Mouse (Mus musculus) embryo, embryonic 11.5 days (tissue): ENCODE results near the gene Clk2.
A peak's percentile ranks its signal among the peaks of the same experiment; 100 is the strongest.
"Not testable (repeated sequence)": the region's sequence is repeated elsewhere in the genome, so short reads cannot be mapped to it uniquely, and the experiment has no call there.

Experiments
- DNase-seq: peaks from one replicate; pipeline ENCODE4 v3.0.0-alpha.2; 2012; ENCODE audit warnings: low read depth, low spot score

Gene Clk2

DNA sequence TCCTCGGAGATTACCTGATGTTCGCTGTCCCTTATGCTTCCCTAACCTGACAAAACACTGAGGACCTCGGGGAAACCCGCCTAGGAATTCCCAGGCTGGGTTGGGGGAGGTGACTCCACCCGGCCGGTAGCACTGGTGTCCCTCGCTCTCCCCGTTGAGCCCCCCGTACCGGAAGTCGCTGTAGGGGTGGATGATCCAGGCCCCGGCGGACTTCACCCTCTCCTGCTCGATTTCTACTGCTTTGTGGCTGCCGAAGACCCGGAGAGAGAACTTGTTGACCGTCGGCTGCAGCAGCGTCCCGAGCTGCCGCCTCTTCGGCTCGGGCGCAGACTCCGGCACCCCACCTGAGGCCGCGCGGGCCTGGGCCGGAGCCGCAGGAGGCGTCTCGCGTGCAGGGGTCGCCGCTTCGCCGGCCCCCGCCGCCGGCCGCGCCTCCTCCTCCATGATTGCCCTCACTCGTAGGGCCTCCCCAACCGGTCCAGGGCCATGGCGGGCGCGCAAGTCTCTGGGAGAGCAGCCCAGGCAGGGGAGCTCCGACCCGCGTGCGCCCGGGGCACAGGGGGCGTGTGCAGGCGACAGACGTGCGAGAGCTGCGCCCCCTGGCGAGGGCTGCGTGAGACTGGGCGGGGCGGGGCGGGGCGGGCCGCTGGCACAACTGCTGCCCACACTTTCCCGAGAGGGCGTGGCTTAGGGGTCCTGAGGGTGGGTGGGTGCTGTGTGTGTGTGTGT lies 4.8 kb upstream of the Clk2 start, which contains the start of gene Hcn3:
TSS of gene Hcn3 (minus strand) at position 581 of the 729 bp plus-strand sequence.
- peak; percentile 68 for DNase-seq

DNA sequence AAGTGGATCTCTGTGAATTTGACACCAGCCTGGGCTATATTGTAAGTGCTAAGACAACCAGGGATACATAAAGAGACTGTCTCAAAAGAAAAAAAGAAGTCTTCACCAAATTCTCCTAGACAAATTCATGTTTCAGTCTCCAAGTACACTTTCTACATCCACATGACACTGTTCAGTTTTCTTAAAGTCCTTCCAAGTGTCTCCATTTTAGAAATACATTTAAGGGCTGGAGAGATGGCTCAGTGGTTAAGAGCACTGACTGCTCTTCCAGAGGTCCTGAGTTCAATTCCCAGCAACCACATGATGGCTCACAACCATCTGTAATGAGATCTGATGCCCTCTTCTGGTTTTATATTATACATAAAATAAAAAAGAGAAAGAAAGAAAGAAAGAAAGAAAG lies 3.4 kb upstream of the Clk2 start:
- not testable (repeated sequence) for DNase-seq

DNA sequence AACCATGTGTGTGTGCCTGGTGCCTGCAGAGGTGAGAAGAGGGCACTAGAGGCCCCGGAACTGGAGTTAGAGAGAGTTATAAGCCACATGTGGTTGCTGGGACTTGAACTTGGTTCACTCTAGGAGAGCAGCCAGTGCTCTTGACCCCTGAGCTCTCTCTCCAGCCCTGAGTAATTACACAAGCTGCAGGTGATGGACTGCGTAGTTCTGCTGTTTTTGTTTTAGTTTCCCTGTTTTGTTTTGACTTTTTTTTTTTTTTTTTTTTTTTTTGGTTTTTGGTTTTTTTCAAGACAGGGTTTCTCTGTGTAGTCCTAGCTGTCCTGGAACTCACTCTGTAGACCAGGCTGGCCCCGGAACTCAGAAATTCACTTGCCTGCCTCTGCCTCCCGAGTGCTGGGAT lies 2.8 kb upstream of the Clk2 start:
- DNase-seq: no peak

DNA sequence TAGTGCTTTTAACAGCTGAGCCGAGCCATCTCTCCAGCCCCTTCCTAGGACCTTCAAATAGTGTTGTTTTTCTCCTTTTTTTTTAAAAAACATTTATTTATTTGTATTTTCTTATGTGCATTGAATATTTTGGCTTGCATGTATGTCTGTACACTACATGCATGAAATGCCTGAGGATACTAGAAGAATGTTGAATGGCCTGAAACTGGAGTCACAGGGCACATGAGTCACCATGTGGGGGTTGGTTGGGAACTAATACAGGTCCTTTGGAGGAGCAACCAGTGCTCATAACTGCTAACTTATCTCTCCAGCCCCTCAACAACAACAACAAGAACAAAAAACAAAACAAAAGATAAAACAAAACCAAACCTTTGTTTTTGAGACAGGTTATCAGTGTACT lies 1.5 kb upstream of the Clk2 start:
- DNase-seq: no peak

DNA sequence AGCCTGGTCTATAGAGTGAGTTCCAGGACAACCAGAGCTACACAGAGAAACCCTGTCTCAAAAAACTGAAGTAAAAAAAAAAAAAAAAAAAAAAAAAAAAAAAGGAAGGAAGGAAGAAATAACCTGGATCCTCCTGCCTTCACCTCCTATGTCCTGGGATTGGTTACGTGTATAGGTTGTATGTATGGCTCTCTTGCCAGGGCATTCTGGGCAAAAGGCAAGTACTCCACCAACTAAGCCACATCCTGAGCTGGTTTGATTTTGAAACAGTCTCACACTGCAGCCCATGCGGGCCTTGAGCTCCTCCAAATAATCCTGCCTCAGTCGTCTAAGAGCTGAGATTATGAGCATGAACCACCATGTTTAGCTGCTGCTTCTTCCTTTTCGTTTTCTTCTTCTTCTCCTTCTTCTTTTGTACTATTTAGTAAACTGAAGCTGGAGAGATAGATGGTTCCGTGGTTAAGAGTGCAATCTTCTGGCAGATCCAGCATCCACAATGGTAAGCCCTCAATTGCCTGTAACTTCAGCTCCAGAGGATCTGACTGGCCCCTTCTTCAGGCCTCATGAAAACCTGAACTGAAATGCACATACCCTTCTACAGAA lies 851 bp upstream of the Clk2 start:
- DNase-seq: no peak

DNA sequence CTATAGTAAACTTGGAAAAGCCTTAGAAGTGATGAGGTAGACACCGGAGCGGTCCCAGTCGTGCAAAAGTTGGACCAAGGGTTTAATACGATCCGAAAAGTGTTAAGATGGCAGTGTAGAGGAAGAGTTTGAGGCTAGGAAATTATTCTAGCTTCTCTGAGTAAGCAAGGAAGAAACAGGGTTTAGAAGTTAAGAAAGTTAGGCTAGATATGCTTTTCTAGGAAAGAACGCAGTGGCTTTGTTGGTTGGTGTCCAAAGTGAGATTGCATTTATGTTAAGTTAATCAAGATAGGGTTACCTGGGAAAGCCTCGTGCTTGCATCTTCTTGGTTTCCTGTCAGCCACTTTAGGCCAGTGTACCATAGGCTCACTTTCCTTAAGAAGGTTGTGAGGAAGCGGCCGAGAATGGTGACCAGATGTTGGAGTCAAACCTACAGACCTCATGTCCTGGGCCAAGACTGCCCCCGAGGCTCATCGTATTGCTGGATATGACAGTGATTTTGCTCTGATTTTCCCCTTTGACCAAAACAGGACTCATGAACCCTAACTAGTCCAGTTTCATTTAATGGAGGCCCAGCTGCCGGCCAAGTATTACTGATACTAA lies 774 bp downstream of the Clk2 start:
- no peak for DNase-seq

DNA sequence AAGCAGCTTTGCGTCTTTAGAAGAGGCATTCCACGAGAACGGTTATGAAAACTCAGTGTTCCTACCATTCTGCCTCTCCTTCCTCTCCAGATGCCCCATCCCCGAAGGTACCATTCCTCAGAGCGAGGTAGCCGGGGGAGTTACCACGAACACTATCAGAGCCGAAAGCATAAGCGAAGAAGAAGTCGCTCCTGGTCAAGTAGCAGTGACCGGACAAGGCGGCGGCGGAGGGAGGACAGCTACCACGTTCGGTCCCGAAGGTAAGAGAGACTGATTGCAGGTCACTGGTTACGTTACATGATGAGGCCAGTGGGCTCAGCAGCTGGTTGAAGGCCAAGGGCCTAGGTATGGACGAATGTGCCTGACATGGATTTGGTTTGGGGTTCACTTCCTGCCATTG lies 2.4 kb downstream of the Clk2 start:
- DNase-seq: no peak

DNA sequence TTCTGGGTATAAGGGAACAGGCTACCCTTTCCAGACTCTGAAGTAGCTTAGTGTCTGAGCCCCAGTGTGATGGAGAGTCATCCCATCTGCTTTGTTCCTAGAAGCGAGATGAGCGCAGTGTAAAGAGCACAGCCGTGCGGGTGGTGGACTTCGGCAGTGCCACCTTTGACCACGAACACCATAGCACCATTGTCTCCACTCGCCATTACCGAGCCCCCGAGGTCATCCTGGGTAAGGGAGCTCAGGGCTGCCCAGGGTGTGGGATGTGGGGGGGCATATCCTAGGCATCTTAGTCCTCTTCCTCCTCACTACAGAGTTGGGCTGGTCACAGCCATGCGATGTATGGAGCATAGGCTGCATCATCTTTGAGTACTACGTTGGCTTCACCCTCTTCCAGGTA lies 10.2 kb downstream of the Clk2 start:
- no peak for DNase-seq

DNA sequence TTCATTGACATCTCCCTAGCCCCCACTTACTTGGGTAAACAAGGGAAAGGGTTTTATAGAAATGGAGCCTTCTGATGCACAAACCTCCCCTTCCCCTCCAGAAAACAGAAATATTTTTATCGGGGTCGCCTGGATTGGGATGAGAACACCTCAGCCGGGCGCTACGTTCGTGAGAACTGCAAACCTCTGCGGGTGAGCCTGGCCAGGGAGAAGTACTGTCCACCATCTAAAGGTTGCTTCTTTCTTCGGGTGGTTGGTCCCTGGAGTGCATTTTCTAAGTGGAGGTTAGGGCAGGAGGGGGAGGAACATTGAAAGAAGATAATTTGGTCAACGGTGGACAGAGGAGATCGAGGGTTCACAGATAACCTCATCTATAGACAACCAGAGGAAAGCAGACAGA lies 10.9 kb downstream of the Clk2 start:
- DNase-seq: no peak

DNA sequence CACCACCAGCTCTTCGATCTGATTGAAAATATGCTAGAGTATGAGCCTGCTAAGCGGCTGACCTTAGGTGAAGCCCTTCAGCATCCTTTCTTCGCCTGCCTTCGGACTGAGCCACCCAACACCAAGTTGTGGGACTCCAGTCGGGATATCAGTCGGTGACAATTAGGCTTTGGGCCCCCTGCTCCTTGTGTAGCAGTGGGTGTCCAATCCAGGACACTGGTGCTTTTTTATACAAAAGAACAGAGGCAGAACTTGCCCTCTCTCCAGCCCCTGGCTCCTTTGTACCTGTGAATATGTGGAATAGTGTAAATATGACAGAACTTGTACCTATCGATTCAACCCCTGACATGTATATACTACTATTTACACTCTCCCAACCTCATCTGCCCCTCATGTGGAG lies 11.8 kb downstream of the Clk2 start:
- DNase-seq: no peak

DNA sequence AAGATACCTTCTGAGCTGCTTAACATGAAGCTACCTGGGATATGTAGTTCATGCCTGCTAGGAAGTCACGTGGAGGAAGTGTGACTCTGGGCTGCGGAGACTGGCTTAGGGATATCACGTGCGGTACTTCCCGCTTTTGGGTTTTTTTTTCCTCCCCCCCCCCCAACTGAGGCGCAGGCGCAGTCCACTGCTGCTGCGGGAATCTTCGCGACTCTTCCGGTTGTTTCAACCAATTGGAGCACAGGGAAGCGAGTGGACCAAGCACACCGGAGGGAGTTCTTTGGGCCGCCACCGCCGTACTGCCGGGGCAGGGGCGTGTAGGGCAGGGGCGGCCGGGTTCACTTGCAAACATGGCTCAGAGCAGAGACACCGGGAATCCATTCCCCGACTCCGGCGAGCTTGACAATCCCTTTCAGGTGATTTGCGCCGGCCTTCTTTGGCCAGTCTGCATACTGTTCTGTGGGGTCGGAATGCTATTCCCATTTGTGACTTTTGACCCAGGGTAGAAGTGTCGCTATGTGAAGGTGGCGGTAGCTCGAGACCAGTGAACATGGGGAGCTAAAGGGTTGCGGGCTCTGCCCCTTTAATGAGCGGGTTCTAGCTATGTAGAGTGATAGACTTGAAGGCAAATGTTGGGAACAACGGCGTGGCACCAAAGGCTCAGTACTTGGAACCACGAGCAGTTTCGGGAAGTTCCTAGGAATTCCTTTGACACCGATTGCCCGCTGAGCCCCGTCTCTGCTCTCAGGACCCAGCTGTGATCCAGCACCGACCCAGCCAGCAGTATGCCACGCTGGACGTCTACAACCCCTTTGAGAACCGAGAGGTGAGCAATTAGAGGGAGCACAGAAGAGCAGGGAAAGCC lies 12.9 kb downstream of the Clk2 start, which contains the start of gene Scamp3:
TSS of gene Scamp3 (plus strand) at position 232 of the 865 bp plus-strand sequence.
- peak; percentile 95 for DNase-seq

DNA sequence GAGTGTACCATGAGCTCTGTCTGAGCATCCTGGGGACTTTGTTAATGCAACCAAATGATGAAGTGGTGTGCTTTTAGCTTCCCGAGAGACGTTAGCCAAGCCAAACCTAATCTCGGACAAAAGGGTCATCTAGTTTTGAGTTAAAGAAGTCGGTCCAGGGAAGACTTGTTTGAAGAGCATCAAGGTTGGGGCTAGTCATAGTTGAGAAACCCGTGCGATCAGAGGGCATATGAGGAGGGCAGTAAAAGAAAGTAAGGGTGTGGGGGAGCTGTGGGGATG lies 13.5 kb downstream of the Clk2 start:
- no peak for DNase-seq

DNA sequence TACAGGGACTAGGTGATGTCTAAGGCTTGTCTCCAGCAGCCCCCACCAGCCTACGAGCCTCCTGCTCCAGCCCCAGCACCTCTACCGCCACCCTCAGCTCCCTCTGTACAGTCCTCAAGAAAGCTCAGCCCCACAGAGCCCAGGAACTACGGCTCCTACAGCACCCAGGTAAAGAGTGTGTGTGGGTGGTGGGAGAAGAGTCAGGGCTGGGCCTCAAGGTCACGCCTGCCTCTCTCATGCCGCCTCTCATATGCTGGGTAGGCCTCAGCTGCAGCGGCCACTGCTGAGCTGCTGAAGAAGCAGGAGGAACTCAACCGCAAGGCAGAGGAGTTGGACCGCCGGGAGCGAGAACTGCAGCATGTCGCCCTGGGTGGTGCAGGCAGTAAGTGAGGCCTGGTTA lies 14.5 kb downstream of the Clk2 start:
- no peak for DNase-seq

DNA sequence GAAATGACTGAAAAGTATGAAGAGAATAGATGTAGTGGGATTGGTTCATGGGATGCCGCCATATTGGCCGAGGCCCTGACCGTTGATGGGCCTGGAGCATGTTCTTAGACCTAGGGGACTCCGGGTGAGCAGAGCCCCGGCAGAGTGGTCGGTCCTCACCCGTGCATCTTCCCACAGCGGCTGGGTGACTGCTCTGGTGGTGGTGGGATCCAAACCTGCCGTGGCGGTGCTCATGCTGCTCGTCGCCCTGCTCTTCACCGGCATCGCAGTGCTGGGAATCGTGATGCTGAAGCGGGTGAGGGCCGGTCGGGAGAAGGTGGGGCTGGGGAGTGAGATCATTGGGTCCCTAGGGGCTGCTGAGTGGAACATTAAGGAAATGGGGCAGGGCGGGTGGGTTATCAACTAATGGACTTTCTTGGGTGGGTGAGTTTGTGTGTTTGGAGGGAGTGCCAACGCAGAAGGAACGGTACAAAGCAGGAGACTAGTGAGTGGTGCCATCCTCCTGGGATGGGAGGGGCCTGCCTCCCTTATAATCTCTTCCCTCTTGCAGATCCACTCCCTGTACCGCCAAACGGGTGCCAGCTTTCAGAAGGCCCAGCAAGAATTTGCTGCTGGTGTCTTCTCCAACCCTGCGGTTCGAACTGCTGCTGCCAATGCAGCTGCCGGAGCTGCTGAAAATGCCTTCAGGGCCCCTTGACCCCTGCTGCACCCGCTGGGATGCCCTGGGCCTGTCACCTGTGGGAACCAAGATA lies 17.3 kb downstream of the Clk2 start:
- DNase-seq: no peak

DNA sequence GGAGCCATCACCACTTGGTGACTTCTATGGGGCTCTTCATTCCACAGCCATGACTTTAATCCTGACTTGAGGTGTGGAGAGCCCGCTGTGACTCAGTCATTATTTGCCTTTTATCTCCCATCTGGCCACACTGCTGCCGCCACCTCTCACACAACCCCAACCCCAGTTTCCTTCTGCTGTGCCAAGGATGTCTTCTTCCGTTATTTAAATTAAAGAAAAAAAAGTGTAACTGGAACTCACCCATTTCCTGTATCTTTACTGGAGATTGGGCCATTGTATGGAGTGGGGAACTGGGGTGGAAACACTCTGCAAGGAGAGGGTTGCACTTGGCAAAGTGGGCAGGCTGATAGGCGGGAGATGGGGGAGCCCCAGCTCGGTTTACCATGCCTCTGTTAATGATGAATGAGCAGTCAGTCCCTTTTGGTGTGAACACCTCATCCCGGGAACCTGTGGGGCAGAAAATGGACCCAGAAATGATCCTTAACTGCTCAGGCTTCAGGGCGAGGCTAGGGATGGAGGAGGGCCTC lies 18.0 kb downstream of the Clk2 start:
- DNase-seq: no peak

DNA sequence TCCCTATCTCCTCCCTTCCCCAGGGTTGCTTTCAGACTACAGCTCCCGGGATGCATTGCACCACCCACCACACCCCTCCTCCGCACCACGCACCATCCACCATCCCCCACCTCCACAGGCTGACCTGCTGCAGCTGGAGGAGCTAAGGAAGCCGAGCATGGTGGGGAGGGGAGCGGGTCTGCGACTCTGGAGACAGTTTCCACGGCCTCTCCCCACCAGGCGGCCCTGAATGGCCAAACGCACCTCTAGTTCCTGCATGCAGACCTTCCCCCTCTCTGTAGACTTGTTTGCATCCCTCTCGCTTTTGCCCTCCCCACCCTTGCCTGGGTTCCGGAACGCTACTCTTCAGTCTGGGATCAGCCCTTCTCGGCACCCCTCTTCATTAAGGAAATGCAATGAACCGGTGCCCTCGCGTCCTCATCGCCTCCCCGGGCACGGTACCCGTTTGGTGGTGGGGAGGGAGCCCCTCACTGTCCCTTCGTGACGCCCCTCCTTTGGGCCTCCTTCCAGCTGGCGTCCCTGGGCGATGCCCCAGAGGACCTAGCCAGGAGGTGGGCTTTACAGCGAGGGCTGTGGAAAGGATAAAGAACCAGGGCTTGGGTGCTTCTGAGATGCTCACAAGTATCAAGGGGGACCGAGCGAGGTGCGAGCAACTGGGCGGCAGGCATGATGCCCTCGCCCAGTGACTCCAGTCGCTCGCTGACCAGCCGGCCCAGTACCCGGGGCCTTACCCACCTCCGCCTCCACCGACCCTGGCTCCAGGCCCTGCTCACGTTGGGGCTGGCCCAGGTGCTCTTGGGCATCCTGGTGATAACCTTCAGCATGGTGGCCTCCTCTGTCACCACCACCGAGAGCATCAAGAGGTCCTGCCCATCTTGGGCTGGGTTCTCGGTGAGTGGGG lies 18.7 kb downstream of the Clk2 start, which contains the start of gene Fam189b:
TSS of gene Fam189b (plus strand) at position 86 of the 901 bp plus-strand sequence.
- DNase-seq: peak; percentile 81

DNA sequence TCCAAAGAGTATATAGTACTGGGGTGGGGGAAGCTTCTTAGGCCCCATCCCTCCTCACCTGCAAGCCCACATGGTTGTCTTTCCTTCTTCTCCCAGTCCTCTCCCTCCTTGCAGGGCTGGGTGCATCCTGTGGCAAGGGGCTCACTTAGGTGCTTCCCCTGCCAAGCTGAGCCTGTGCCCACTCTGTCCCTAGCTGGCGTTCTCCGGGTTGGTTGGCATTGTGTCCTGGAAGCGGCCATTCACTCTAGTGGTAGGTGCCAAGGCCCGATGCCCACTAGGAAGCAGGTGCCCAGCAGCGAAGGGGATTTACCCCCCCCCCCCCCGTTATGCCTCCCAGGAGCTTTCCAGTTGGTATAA lies 19.3 kb downstream of the Clk2 start:
- DNase-seq: no peak

DNA sequence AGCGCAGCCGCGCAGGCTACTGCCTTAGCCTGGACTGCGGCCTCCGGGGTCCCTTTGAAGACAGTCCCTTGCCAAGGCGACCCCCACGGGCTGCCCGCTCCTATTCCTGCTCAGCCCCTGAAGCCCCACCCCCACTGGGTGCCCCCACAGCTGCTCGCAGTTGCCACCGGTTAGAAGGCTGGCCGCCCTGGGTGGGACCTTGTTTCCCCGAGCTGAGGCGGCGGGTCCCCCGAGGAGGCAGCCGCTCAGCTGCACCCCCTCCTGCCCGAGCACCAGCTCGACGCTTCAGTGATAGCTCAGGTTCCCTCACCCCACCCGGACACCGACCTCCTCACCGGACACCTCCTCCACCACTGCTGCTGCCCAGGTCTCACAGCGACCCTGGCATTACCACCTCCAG lies 22.6 kb downstream of the Clk2 start:
- DNase-seq: no peak

DNA sequence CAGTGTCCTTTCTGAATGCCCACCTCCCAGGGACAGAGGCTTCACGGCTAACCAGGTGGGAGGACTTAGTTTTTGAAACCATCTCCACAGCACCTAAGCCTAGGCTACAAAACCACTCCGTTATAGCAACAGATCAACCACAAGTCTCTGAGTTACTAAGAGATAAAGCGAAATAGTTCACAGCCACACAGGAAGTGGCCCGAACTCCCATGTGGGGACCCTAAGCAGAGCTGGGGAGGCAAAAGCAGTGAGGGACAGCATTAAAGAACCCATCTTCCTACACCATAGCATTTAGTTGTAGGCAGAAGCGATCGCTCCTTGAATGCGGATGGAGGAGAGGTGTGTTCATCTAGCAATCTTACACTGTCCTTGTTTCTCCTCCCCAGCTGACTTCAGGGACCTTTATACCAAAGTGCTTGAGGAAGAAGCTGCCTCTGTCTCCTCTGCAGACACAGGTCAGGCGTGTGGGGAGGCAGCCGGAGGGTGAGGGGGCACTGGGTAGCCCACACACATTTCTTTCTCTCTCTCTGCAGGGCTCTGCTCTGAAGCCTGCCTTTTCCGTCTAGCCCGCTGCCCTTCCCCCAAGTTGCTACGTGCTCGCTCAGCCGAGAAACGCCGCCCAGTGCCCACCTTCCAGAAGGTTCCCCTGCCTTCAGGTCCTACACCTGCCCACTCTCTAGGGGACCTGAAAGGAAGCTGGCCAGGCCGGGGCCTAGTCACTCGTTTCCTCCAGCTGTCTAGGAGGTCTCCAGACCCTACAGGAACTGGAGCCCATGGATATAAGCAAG lies 23.3 kb downstream of the Clk2 start:
- no peak for DNase-seq

DNA sequence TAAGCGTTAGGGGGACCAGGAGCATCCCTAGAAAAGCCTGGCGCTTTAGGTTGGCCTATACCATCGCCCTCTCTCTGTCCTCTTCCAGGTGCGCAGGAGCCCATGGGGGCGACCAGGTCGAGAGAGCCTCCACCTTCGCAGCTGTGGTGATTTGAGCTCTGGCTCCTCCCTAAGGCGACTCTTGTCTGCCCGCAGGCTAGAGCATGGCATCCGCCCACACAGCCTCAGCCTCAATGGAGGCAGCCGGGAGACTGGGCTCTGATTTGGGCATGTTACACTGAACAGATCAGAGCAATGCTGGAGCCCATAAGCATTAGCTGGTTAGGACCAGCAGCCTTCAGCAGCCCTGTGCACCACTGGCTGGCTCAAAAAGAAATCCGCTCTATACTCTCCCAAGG lies 23.9 kb downstream of the Clk2 start:
- no peak for DNase-seq
